Mouse (Mus musculus) forebrain, embryonic 16.5 days (tissue): ENCODE measurements around the gene Hist1h1d. TPM values are rescaled to one million over a fixed set of nuclear protein-coding genes. Genes with fewer than 3 reads are reported as not detected.
A peak's percentile ranks its signal among the peaks of the same experiment; 100 is the strongest.
"Not testable (repeated sequence)": the region's sequence is repeated elsewhere in the genome, so short reads cannot be mapped to it uniquely, and the experiment has no call there.

Source experiments
- ATAC-seq: fragments of 200-750 bp; cut with Nextera tagmentation; 2 replicates; pipeline ENCODE4 v1.8.0; 2017; ENCODE audit warnings: mild to moderate bottlenecking, moderate library complexity
- H3K27ac ChIP-seq: fragments of 300-500 bp; sonication (generic); 2 replicates; pipeline ENCODE4 v1.5.1; 2014; ENCODE audit warnings: low read length, control low read depth
- H3K27me3 ChIP-seq: fragments of 300-500 bp; sonication (generic); replicated peaks from 2 replicates; pipeline ENCODE4 v1.6.1; 2014; ENCODE audit warnings: low read length; ENCODE audit not compliant: control insufficient read depth, insufficient read depth
- H3K36me3 ChIP-seq: fragments of 300-500 bp; sonication (generic); 2 replicates; pipeline ENCODE4 v1.6.1; 2014; ENCODE audit not compliant: control insufficient read depth, insufficient read depth
- H3K4me1 ChIP-seq: fragments of 300-500 bp; sonication (generic); replicated peaks from 2 replicates; pipeline ENCODE4 v1.6.1; 2014; ENCODE audit warnings: low read length; ENCODE audit not compliant: control insufficient read depth, insufficient read depth
- H3K4me2 ChIP-seq: fragments of 300-500 bp; sonication (generic); 2 replicates; pipeline ENCODE4 v1.6.1; 2014; ENCODE audit warnings: mild to moderate bottlenecking, low read length, control low read depth
- H3K4me3 ChIP-seq: fragments of 300-500 bp; sonication (generic); replicated peaks from 2 replicates; pipeline ENCODE4 v1.5.1; 2014; ENCODE audit warnings: mild to moderate bottlenecking, low read length, control low read depth
- H3K9ac ChIP-seq: fragments of 300-500 bp; sonication (generic); replicated peaks from 2 replicates; pipeline ENCODE4 v1.6.1; 2014; ENCODE audit warnings: low read depth, low read length, control low read depth
- H3K9me3 ChIP-seq: fragments of 300-500 bp; sonication (generic); 2 replicates; pipeline ENCODE4 v1.6.1; 2016; ENCODE audit warnings: low read length; ENCODE audit not compliant: control insufficient read depth
- WGBS: fragments of 180-500 bp; shearing (Covaris S2); extraction: QIAGEN DNeasy Blood & Tissue Kit; methylation state at CpG from one replicate; pipeline ENCODE4 v1.1.7; 2014; 5-methylcytosine and 5-hydroxymethylcytosine counted together
- polyA plus RNA-seq: library from polyadenylated mRNA; unstranded; fragments of >200 nt; fragmentation: Nextera tagmentation; extraction: Ambion mirVana; gene quantifications from 2 replicates; pipeline ENCODE4 v1.2.1, GENCODE M21; 2015

The Hist1h1d gene
- polyA plus RNA-seq, 1 experiment from 2014 or later: 0.22 TPM

DNA sequence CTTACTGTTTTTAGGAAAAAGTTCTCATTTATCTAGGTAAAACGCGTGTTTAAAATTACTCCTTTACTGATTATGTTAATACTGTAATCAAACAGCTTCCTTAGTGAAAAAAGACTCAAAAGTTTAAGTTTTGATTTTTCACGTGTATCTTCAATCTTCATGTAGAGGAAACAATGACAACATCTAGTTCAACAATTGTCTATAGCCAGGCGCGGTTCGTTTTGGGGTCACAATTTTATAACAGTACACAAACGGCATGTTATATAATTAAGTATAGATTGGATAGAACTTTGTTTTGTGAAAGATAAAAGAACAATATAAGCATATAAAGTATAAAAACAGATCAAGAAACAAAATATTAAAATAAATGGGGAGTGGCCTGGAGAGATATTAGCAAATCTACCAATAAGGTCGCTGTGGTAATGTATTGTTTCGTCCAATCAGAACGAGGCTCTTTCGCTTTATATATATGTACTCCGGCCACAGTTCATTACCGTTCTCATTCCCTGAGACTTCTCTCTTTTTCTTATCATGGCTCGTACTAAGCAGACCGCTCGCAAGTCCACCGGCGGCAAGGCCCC is 22.3 kb downstream of the Hist1h1d start, which contains the start of gene Hist1h3d:
Hist1h3d (plus strand) TSS at position 493 of the 581 bp plus-strand sequence.
- WGBS: under 1% methylated on average over 14 of the region's 18 CpGs
- no peaks in the 10 kb centered on the region for H3K36me3 ChIP-seq
- H3K9ac ChIP-seq: peak within 1 kb of the TSS; percentile 64
- no peaks in the 10 kb centered on the region for H3K27me3 ChIP-seq
- peaks cover 24% of the 10 kb centered on the region for H3K4me1 ChIP-seq
- ATAC-seq: peak; percentile 45
- H3K4me3 ChIP-seq: peak within 1 kb of the TSS; percentile 49
- peak within 1 kb of the TSS; percentile 75 for H3K4me2 ChIP-seq
- peak within 1 kb of the TSS; percentile 86 for H3K27ac ChIP-seq
- H3K9me3 ChIP-seq: no peaks in the 10 kb centered on the region

DNA sequence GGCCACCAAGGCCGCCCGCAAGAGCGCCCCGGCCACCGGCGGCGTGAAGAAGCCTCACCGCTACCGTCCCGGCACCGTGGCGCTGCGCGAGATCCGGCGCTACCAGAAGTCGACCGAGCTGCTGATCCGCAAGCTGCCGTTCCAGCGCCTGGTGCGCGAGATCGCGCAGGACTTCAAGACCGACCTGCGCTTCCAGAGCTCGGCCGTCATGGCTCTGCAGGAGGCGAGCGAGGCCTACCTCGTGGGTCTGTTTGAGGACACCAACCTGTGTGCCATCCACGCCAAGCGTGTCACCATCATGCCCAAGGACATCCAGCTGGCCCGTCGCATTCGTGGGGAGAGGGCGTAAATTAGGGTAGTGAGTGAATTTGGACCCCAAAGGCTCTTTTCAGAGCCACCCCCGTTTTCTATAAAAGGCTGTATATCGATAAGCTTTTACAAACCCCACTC is 22.8 kb downstream of the Hist1h1d start:
- not testable (repeated sequence) for H3K9me3 ChIP-seq, ATAC-seq, H3K36me3 ChIP-seq, H3K27me3 ChIP-seq
- H3K4me3 ChIP-seq: peak overlapping the region; percentile 49
- H3K4me1 ChIP-seq: peaks cover 24% of the 10 kb centered on the region
- WGBS: 0% methylated on average over 10 of the region's 40 CpGs
- H3K9ac ChIP-seq: peak overlapping the region; percentile 64
- peak overlapping the region; percentile 78 for H3K27ac ChIP-seq
- peak overlapping the region; percentile 75 for H3K4me2 ChIP-seq

DNA sequence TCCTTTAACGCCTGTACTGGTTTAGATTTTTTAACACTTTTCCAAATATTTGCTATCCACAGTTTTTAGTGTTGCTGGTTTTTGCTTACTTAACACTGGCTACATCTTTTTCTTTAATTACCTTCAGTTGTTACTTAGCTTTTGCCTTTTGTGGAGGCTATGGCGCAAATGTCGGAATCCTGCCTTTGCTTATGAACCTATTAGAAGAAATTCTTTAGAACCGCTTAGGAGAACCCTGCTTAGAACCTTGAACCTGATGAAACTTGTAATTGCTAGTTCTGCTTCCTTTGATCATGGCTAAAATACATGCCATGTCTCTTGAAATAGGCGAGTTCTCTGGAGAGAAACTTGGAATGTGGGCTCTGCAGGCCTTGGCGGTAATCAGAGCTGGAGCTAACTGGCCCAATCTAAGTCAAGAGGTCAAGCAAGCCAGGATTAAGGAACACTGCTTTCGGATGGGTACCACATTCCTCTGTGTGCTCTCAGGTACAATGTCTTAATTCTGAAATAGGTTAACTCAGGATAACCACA is 23.4 kb downstream of the Hist1h1d start:
- H3K9me3 ChIP-seq: no peaks in the 10 kb centered on the region
- peak overlapping the region; percentile 75 for H3K4me2 ChIP-seq
- peak overlapping the region; percentile 1; the same call in 1 of the 2 replicates for H3K27ac ChIP-seq
- H3K36me3 ChIP-seq: no peaks in the 10 kb centered on the region
- peak overlapping the region; percentile 64 for H3K9ac ChIP-seq
- H3K4me3 ChIP-seq: peak overlapping the region; percentile 49
- H3K4me1 ChIP-seq: peaks cover 24% of the 10 kb centered on the region
- H3K27me3 ChIP-seq: no peaks in the 10 kb centered on the region
- WGBS: 2% methylated on average over 7 of the region's 7 CpGs
- ATAC-seq: no peak

DNA sequence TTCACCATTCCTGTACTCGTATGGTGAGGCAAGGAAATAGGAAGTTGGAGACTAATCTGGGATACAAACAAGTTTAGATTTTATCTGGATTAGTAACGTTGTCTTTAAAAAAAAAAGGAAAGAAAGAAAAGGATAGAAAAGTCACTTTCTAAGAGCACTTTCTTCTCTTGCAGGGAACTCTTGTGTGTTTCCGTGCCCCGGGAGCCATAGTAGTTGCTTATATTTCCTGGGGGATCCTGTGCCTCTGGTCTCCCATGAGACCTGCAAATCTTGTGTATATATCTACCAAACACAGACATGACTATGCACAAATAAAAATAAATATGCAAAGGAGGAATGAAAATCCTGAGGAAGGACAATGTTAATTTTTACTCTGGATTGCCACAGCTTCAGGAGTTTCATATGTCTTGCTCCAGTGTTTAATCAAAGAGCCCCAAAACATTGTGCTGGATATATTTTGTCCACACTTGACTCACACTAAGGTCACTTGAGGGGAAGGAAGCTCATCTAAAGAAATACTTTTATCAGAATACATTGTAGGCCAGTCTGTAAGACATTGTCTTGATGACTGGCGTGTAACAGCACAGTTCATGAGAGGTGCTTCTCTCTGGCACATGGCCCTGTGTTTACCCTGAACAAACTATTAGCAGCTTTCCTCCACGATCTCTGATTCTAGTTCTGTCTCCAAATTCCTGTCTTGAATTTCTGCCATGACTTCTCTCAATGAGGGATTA is 24.0 kb downstream of the Hist1h1d start:
- Histone ChIP-seq H3K4me3 (peak overlapping the region; percentile 49), H3K9ac (no peak overlapping the region; the same call in 1 of the 2 replicates), H3K9me3 (no peaks in the 10 kb centered on the region), H3K27me3 (no peaks in the 10 kb centered on the region), H3K4me2 (peak overlapping the region; percentile 75), H3K36me3 (no peaks in the 10 kb centered on the region), H3K4me1 (peaks cover 28% of the 10 kb centered on the region), H3K27ac (no peak overlapping the region)
- WGBS: 35% methylated on average over 6 of the region's 6 CpGs
- ATAC-seq: no peak

DNA sequence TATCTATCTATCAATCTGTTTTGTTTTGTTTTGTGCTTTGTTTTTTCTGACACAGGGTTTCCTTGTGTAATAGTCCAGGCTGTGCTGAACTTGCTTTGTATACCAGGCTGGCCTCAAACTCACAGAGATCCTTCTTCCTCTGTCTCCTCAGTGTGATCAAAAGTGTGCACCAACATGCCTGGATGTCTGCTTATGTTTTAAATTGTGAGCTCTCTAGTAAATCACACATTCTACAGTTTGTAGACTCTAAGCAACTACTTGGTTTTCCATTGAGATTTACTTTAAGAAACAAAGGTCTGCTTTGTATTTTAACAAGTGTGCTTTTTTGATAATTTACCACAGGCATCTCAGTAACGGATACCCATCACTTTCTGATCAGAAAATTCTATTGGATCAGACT is 24.8 kb downstream of the Hist1h1d start:
- WGBS: 86% methylated on average over 1 of the region's 1 CpGs
- H3K27me3 ChIP-seq: no peaks in the 10 kb centered on the region
- ATAC-seq: no peak
- H3K27ac ChIP-seq: no peak overlapping the region
- H3K9ac ChIP-seq: no peak overlapping the region
- H3K9me3 ChIP-seq: no peaks in the 10 kb centered on the region
- no peaks in the 10 kb centered on the region for H3K36me3 ChIP-seq
- H3K4me1 ChIP-seq: peaks cover 30% of the 10 kb centered on the region
- no peak overlapping the region for H3K4me2 ChIP-seq
- H3K4me3 ChIP-seq: no peak overlapping the region

DNA sequence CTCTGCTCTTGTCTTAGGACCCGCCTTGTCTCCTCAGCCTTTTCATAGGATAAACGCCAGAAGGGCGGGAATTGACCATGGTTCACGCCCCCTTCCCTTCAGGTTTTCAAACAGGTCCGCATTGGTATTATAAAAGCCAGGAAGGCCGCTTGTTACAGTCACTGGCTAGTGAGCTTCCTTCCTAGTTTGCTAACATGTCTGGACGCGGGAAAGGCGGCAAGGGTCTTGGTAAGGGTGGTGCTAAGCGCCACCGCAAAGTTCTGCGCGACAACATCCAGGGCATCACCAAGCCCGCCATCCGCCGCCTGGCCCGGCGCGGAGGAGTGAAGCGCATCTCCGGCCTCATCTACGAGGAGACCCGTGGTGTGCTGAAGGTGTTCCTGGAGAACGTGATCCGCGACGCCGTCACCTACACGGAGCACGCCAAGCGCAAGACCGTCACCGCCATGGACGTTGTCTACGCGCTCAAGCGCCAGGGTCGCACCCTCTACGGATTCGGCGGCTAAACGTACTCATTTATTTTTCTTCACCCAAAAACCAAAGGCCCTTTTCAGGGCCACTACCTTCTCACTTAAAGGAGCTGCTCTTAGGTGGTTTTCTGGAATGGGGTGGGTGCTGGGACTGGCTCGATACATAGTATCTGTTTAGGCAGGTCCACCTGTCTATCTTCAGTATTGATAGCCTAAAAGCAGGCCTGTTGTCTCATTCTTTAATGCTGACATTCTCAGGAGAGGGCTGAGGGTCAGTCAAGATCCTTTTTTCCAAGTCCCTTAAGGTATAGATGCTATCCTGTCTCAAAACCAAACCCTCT is 28.6 kb downstream of the Hist1h1d start, which contains the start of gene Hist1h4d:
Hist1h4d (plus strand) TSS at position 191 of the 811 bp plus-strand sequence.
- Histone ChIP-seq H3K27ac (peak within 1 kb of the TSS; percentile 80), H3K4me1 (peaks cover 38% of the 10 kb centered on the region), H3K4me3 (peak within 1 kb of the TSS; percentile 61), H3K9me3 (no peaks in the 10 kb centered on the region), H3K9ac (peak within 1 kb of the TSS; percentile 67), H3K4me2 (peak within 1 kb of the TSS; percentile 96), H3K27me3 (no peaks in the 10 kb centered on the region), H3K36me3 (no peaks in the 10 kb centered on the region)
- peak; percentile 89 for ATAC-seq
- under 1% methylated on average over 41 of the region's 43 CpGs for WGBS

DNA sequence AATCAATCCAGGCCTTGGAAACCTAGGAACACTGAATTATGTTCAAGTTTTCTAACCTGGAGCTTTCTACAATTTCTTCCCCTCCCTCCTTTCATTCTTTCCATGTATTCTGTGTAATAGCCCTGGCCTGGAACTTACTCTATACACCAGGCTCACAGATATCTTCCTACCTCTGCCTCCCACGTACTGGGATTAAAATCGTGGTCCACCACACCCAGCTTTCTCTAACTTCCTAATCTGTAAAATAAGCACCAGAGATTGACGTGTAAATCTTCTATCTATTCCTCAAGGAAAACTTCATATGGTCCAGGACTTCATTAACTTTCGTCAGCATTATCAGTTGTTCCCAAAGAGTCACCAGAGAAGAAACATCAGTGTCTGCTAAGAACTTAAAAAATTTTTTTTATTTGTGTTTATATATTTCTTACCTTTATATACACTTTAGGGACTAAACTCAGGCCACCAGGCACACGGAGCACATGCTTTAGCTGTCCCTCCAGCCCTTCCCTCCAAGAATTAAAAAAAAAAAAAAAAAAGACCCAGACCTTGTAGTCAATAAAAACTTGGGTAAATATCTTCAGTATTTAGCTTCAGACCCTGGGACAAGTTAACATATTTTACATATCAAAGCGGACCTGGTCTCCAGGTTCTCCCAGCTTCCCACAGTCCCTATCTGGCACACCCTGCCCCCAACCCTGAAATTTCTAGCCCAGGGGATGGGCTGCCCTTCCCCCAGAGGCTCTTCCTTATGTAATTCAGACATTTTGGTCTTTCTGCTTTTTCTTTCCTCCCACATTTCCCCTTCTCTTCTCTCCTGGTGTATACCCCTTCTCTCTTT is 29.4 kb downstream of the Hist1h1d start:
- Histone ChIP-seq H3K4me2 (peak overlapping the region; percentile 96), H3K27ac (peak overlapping the region; percentile 80), H3K36me3 (no peaks in the 10 kb centered on the region), H3K4me1 (peaks cover 33% of the 10 kb centered on the region), H3K4me3 (peak overlapping the region; percentile 61), H3K27me3 (no peaks in the 10 kb centered on the region), H3K9me3 (no peaks in the 10 kb centered on the region), H3K9ac (peak overlapping the region; percentile 67)
- WGBS: 8% methylated on average over 6 of the region's 6 CpGs
- no peak for ATAC-seq

DNA sequence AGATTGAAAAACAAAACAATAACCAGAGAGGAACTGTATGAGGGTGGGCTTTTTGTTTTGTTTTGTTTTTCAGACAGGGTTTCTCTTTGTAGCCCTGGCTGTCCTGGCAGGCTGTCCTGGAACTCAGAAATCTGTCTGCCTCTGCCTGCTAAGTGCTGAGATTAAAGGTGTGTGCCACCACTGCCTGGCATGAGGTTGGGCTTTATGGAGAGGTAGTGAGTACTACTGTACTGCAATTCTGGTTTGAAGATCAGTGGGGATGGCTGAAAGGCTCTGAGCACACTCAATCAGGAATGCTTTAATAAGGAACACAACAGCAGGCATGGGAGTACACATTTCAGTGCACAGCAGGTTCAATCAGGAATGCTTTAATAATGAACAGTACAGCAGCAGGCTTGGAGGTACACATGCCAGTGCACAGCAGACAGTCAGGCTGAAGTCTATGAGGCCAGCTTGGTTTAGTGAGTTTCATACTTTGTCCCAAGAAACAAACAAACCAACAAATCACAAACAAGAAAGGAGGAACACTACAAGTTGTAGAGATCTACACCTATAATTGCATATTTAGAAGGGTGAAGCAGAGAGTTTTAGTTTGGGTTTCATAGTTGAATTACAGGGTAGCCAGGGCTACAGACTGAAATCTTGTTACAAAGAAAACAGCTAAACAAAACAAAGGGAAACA is 30.5 kb downstream of the Hist1h1d start:
- H3K9me3 ChIP-seq: no peaks in the 10 kb centered on the region
- H3K27me3 ChIP-seq: no peaks in the 10 kb centered on the region
- peaks cover 33% of the 10 kb centered on the region for H3K4me1 ChIP-seq
- no peaks in the 10 kb centered on the region for H3K36me3 ChIP-seq
- no peak for ATAC-seq
- H3K9ac ChIP-seq: no peak overlapping the region
- H3K4me2 ChIP-seq: no peak overlapping the region
- peak overlapping the region; percentile 3; the same call in 1 of the 2 replicates for H3K27ac ChIP-seq
- H3K4me3 ChIP-seq: no peak overlapping the region
